Mouse (Mus musculus) limb, embryonic 11.5 days (tissue): ENCODE measurements around the gene Memo1. TPM values are rescaled to one million over a fixed set of nuclear protein-coding genes. Genes with fewer than 3 reads are reported as not detected.
"Not testable (repeated sequence)": the region's sequence is repeated elsewhere in the genome, so short reads cannot be mapped to it uniquely, and the experiment has no call there.

ENCODE experiments used
- ATAC-seq: fragments of 200-750 bp; cut with Nextera tagmentation; 2 replicates; pipeline ENCODE4 v1.8.0; 2017; ENCODE audit warnings: low read depth; ENCODE audit not compliant: insufficient number of reproducible peaks, low FRiP score, low TSS enrichment
- DNase-seq: peaks from one replicate; pipeline ENCODE4 v3.0.0-alpha.2; 2015; ENCODE audit warnings: low spot score
- H3K27ac ChIP-seq: fragments of 300-500 bp; sonication (generic); replicated peaks from 2 replicates; pipeline ENCODE4 v1.5.1; 2014; ENCODE audit warnings: low read depth, mild to moderate bottlenecking, low read length
- H3K27me3 ChIP-seq: fragments of 300-500 bp; sonication (generic); 2 replicates; pipeline ENCODE4 v1.6.1; 2014; ENCODE audit warnings: mild to moderate bottlenecking, low read length, mixed read lengths; ENCODE audit not compliant: control insufficient read depth, insufficient read depth
- H3K36me3 ChIP-seq: fragments of 300-500 bp; sonication (generic); 2 replicates; pipeline ENCODE4 v1.6.1; 2014; ENCODE audit warnings: mild to moderate bottlenecking, low read length, moderate library complexity, mixed read lengths; ENCODE audit not compliant: control insufficient read depth, insufficient read depth
- H3K4me1 ChIP-seq: fragments of 300-500 bp; sonication (generic); 2 replicates; pipeline ENCODE4 v1.6.1; 2014; ENCODE audit warnings: low read length, mixed read lengths; ENCODE audit not compliant: control insufficient read depth, insufficient read depth
- H3K4me2 ChIP-seq: fragments of 300-500 bp; sonication (generic); 2 replicates; pipeline ENCODE4 v1.6.1; 2014; ENCODE audit warnings: low read depth, mild to moderate bottlenecking, moderate library complexity; ENCODE audit not compliant: severe bottlenecking
- H3K4me3 ChIP-seq: fragments of 300-500 bp; sonication (generic); 2 replicates; pipeline ENCODE4 v1.5.1; 2014; ENCODE audit warnings: low read depth, low read length
- H3K9ac ChIP-seq: fragments of 300-500 bp; sonication (generic); 2 replicates; pipeline ENCODE4 v1.6.1; 2014; ENCODE audit warnings: mild to moderate bottlenecking, low read length
- H3K9me3 ChIP-seq: fragments of 300-500 bp; sonication (generic); 2 replicates; pipeline ENCODE4 v1.6.1; 2016; ENCODE audit warnings: low read length; ENCODE audit not compliant: control insufficient read depth
- WGBS: fragments of 180-500 bp; shearing (Covaris S2); extraction: QIAGEN DNeasy Blood & Tissue Kit; methylation state at CpG from one replicate; pipeline ENCODE4 v1.1.7; 2014; 5-methylcytosine and 5-hydroxymethylcytosine counted together
- polyA plus RNA-seq: library from polyadenylated mRNA; unstranded; fragments of >200 nt; fragmentation: Nextera tagmentation; extraction: Ambion mirVana; gene quantifications from 2 replicates; pipeline ENCODE4 v1.2.1, GENCODE M21; 2014

The Memo1 gene
- polyA plus RNA-seq, 1 experiment from 2014 or later: 94.3 TPM

- ATAC-seq: no peak
- DNase-seq: no peak
- Histone ChIP-seq H3K9ac (no peak overlapping the region), H3K4me3 (no peak overlapping the region), H3K36me3 (no peaks in the 10 kb centered on the region), H3K4me2 (no peak overlapping the region), H3K4me1 (no peaks in the 10 kb centered on the region), H3K9me3 (no peaks in the 10 kb centered on the region), H3K27me3 (no peaks in the 10 kb centered on the region), H3K27ac (no peak overlapping the region)
- WGBS: 74% methylated on average over 3 of the region's 3 CpGs
These were observed 52.5 kb downstream of the Memo1 start for GRCm38 (mm10) chr17:74242788-74243187.

GRCm38 (mm10) chr17:74240322-74240721, 55.0 kb downstream of the Memo1 start:
- Histone ChIP-seq H3K4me1 (no peaks in the 10 kb centered on the region), H3K27ac (no peak overlapping the region), H3K36me3 (no peaks in the 10 kb centered on the region), H3K27me3 (no peaks in the 10 kb centered on the region), H3K4me2 (no peak overlapping the region), H3K9me3 (no peaks in the 10 kb centered on the region), H3K4me3 (no peak overlapping the region), H3K9ac (no peak overlapping the region)
- ATAC-seq (no peak), DNase-seq (no peak)
- WGBS: 90% methylated on average over 1 of the region's 1 CpGs

GRCm38 (mm10) chr17:74228131-74228759, 67.1 kb downstream of the Memo1 start:
- H3K9me3 ChIP-seq: no peaks in the 10 kb centered on the region
- H3K9ac ChIP-seq: no peak overlapping the region
- no peaks in the 10 kb centered on the region for H3K36me3 ChIP-seq
- no peak overlapping the region for H3K4me2 ChIP-seq
- DNase-seq: no peak
- WGBS: 92% methylated on average over 3 of the region's 3 CpGs
- H3K4me1 ChIP-seq: no peaks in the 10 kb centered on the region
- H3K27me3 ChIP-seq: no peaks in the 10 kb centered on the region
- no peak overlapping the region for H3K27ac ChIP-seq
- ATAC-seq: no peak
- no peak overlapping the region for H3K4me3 ChIP-seq

GRCm38 (mm10) chr17:74217304-74217703, 78.0 kb downstream of the Memo1 start:
- Histone ChIP-seq H3K4me3 (no peak overlapping the region), H3K4me1 (no peaks in the 10 kb centered on the region), H3K4me2 (no peak overlapping the region), H3K27ac (no peak overlapping the region), H3K27me3 (no peaks in the 10 kb centered on the region), H3K9ac (no peak overlapping the region), H3K9me3 (no peaks in the 10 kb centered on the region), H3K36me3 (peaks cover 1% of the 10 kb centered on the region; the same call in 1 of the 2 replicates)
- no peak for DNase-seq
- no peak for ATAC-seq
- WGBS: 47% methylated on average over 2 of the region's 2 CpGs

- not testable (repeated sequence) for H3K27ac ChIP-seq, H3K9ac ChIP-seq, H3K36me3 ChIP-seq, H3K4me1 ChIP-seq, H3K4me3 ChIP-seq, H3K27me3 ChIP-seq, H3K9me3 ChIP-seq, DNase-seq, H3K4me2 ChIP-seq, ATAC-seq
- WGBS: 89% methylated on average over 16 of the region's 16 CpGs
These were observed 82.3 kb downstream of the Memo1 start for GRCm38 (mm10) chr17:74212831-74213524.

GRCm38 (mm10) chr17:74209143-74209908, 86.0 kb downstream of the Memo1 start:
- H3K4me2 ChIP-seq: no peak overlapping the region
- 41% methylated on average over 5 of the region's 5 CpGs for WGBS
- peaks cover 2% of the 10 kb centered on the region; the same call in 1 of the 2 replicates for H3K36me3 ChIP-seq
- H3K9me3 ChIP-seq: no peaks in the 10 kb centered on the region
- H3K27ac ChIP-seq: no peak overlapping the region
- H3K9ac ChIP-seq: no peak overlapping the region
- DNase-seq (no peak), ATAC-seq (no peak)
- no peak overlapping the region for H3K4me3 ChIP-seq
- no peaks in the 10 kb centered on the region for H3K4me1 ChIP-seq
- H3K27me3 ChIP-seq: no peaks in the 10 kb centered on the region

GRCm38 (mm10) chr17:74195943-74196342, 99.4 kb downstream of the Memo1 start:
- Histone ChIP-seq H3K9me3 (no peaks in the 10 kb centered on the region), H3K4me3 (no peak overlapping the region), H3K9ac (no peak overlapping the region), H3K4me2 (no peak overlapping the region), H3K36me3 (no peaks in the 10 kb centered on the region), H3K4me1 (no peaks in the 10 kb centered on the region), H3K27ac (no peak overlapping the region), H3K27me3 (no peaks in the 10 kb centered on the region)
- no peak for DNase-seq
- WGBS: 66% methylated on average over 2 of the region's 2 CpGs
- ATAC-seq: no peak

- no peaks in the 10 kb centered on the region for H3K9me3 ChIP-seq
- no peak overlapping the region for H3K4me2 ChIP-seq
- H3K27me3 ChIP-seq: no peaks in the 10 kb centered on the region
- no peaks in the 10 kb centered on the region for H3K4me1 ChIP-seq
- DNase-seq (no peak), ATAC-seq (no peak)
- H3K9ac ChIP-seq: no peak overlapping the region
- 92% methylated on average over 9 of the region's 9 CpGs for WGBS
- H3K36me3 ChIP-seq: no peaks in the 10 kb centered on the region
- H3K27ac ChIP-seq: no peak overlapping the region
- no peak overlapping the region for H3K4me3 ChIP-seq
These were observed 100.6 kb downstream of the Memo1 start for GRCm38 (mm10) chr17:74194755-74195154.
